ENCODE assay signal across 12 mouse cellular contexts in genomic region chr17:26849106-26849745, GRCm38 (mm10). TPM values are rescaled to one million over a fixed set of nuclear protein-coding genes. Genes with fewer than 3 reads are reported as not detected.
DNase-seq lines count a peak whose midpoint lies in the region; ATAC-seq lines count a peak whose summit lies in the region.
"Had no signal": no experiment of that assay in that cellular context is flagged by ENCODE, and none has a peak within 500 bp of the region (broad histone marks: within the 10 kb centered on the region; RNA-seq: fewer than 3 reads in every experiment).

No protein-coding gene starts in this region.

- intact Hi-C loops in left cerebral cortex, postnatal 14 days (cut with DNase I): no loop called here

- WGBS in kidney, embryonic 15.5 days: 2% methylated on average over 19 of the region's 19 CpGs
- WGBS in embryonic facial prominence, embryonic 12.5 days: 3% methylated on average over 19 of the region's 19 CpGs
- WGBS in hindbrain, embryonic 15.5 days: 3% methylated on average over 19 of the region's 19 CpGs
- WGBS in midbrain, embryonic 14.5 days: 4% methylated on average over 19 of the region's 19 CpGs

- peak overlapping the region; percentile 32 for H3K4me3 ChIP-seq in kidney, embryonic 15.5 days (replicated peaks)
- peak overlapping the region; percentile 19; the same call in 1 of the 2 replicates for H3K4me3 ChIP-seq in embryonic facial prominence, embryonic 12.5 days
- H3K4me3 ChIP-seq in hindbrain, embryonic 15.5 days: no peak overlapping the region; the same call in 1 of the 2 replicates
- H3K4me3 ChIP-seq in midbrain, embryonic 14.5 days (replicated peaks; ENCODE audit: low read depth, low read length): 0 out of 2 replicates have a peak overlapping the region, but pooled peaks have one; percentile 13

- peaks cover 94% of the 10 kb centered on the region for H3K27me3 ChIP-seq in kidney, embryonic 15.5 days
- peaks cover 83% of the 10 kb centered on the region for H3K27me3 ChIP-seq in embryonic facial prominence, embryonic 12.5 days
- H3K27me3 ChIP-seq in hindbrain, embryonic 15.5 days: peaks cover 82% of the 10 kb centered on the region
- peaks cover 88% of the 10 kb centered on the region for H3K27me3 ChIP-seq in midbrain, embryonic 14.5 days (ENCODE audit: control insufficient read depth, insufficient read depth, low read length)

- DNase-seq in kidney, adult 11 months: no peak
- peak; percentile 33 for DNase-seq in midbrain, embryonic 14.5 days
- no peak for DNase-seq in urinary bladder, adult 2 months (ENCODE audit: low spot score)
- DNase-seq in urinary bladder, postnatal 4 days (ENCODE audit: low spot score in 2 of 2): no peak
- DNase-seq in left cerebral cortex, postnatal 14 days (ENCODE audit: low spot score in 2 of 2): no peak
- DNase-seq: gastrocnemius, postnatal 36 days; thymus, adult 2 months had no signal

- no peak for ATAC-seq in kidney, embryonic 15.5 days (replicated peaks; ENCODE audit: low FRiP score)
- ATAC-seq in embryonic facial prominence, embryonic 12.5 days (ENCODE audit: insufficient number of reproducible peaks, insufficient read depth, low FRiP score, low TSS enrichment): no peak
- ATAC-seq in hindbrain, embryonic 15.5 days (ENCODE audit: low FRiP score, low read depth): no peak
- no peak for ATAC-seq in midbrain, embryonic 14.5 days (ENCODE audit: low FRiP score, low TSS enrichment)

- no peak overlapping the region for H3K27ac ChIP-seq in kidney, embryonic 15.5 days
- no peak overlapping the region for H3K27ac ChIP-seq in embryonic facial prominence, embryonic 12.5 days
- no peak overlapping the region for H3K27ac ChIP-seq in hindbrain, embryonic 15.5 days (replicated peaks)
- H3K27ac ChIP-seq in midbrain, embryonic 14.5 days (replicated peaks; ENCODE audit: low read depth, low read length): no peak overlapping the region

- no peak overlapping the region for H3K9ac ChIP-seq in kidney, embryonic 15.5 days
- H3K9ac ChIP-seq in embryonic facial prominence, embryonic 12.5 days: no peak overlapping the region
- H3K9ac ChIP-seq in hindbrain, embryonic 15.5 days: no peak overlapping the region
- H3K9ac ChIP-seq in midbrain, embryonic 14.5 days (replicated peaks; ENCODE audit: low read length): no peak overlapping the region

- H3K36me3 ChIP-seq in kidney, embryonic 15.5 days: no peaks in the 10 kb centered on the region
- H3K36me3 ChIP-seq in embryonic facial prominence, embryonic 12.5 days: no peaks in the 10 kb centered on the region
- H3K36me3 ChIP-seq in hindbrain, embryonic 15.5 days: no peaks in the 10 kb centered on the region
- H3K36me3 ChIP-seq in midbrain, embryonic 14.5 days (ENCODE audit: control insufficient read depth, insufficient read depth, low read length): no peaks in the 10 kb centered on the region

- no peaks in the 10 kb centered on the region for H3K9me3 ChIP-seq in kidney, embryonic 15.5 days (replicated peaks)
- no peaks in the 10 kb centered on the region for H3K9me3 ChIP-seq in embryonic facial prominence, embryonic 12.5 days
- no peaks in the 10 kb centered on the region for H3K9me3 ChIP-seq in hindbrain, embryonic 15.5 days
- H3K9me3 ChIP-seq in midbrain, embryonic 14.5 days (ENCODE audit: control insufficient read depth, low read length): no peaks in the 10 kb centered on the region

- peaks cover 23% of the 10 kb centered on the region for H3K4me1 ChIP-seq in kidney, embryonic 15.5 days
- H3K4me1 ChIP-seq in embryonic facial prominence, embryonic 12.5 days: 0 out of 2 replicates have a peak, but pooled peaks cover 5% of the 10 kb centered on the region
- peaks cover 14% of the 10 kb centered on the region for H3K4me1 ChIP-seq in hindbrain, embryonic 15.5 days (replicated peaks)
- no peaks in the 10 kb centered on the region for H3K4me1 ChIP-seq in midbrain, embryonic 14.5 days (ENCODE audit: control insufficient read depth, insufficient read depth, low read length)

- H3K4me2 ChIP-seq in kidney, embryonic 15.5 days: peak overlapping the region; percentile 50
- peak overlapping the region; percentile 38; the same call in 1 of the 2 replicates for H3K4me2 ChIP-seq in embryonic facial prominence, embryonic 12.5 days (replicated peaks)
- H3K4me2 ChIP-seq in hindbrain, embryonic 15.5 days: peak overlapping the region; percentile 20
- H3K4me2 ChIP-seq in midbrain, embryonic 14.5 days (ENCODE audit: low read length): peak overlapping the region; percentile 30; the same call in 1 of the 2 replicates

RNA-seq across cellular contexts. Expression of gene Nkx2-5, which starts 4.4 kb away (rescaled TPM):
- not detected in 2 replicates for polyA plus RNA-seq in kidney, embryonic 15.5 days (2015; fragmentation: Nextera tagmentation; extraction: Ambion mirVana)
- 2.6 and 3.1 TPM in 2 replicates for polyA plus RNA-seq in embryonic facial prominence, embryonic 12.5 days (2016; fragmentation: Nextera tagmentation; extraction: Ambion mirVana)
- polyA plus RNA-seq in hindbrain, embryonic 15.5 days (2015; fragmentation: Nextera tagmentation; extraction: Ambion mirVana): 0.09 TPM in 1 of 2 replicates, not detected in the other
- polyA plus RNA-seq in midbrain, embryonic 14.5 days (2014; fragmentation: Nextera tagmentation; extraction: Ambion mirVana): not detected in 2 replicates
- polyA plus RNA-seq in urinary bladder, adult 2 months (2012; rRNA removed): not detected in 2 replicates
- total RNA-seq in left cerebral cortex, postnatal 14 days (2021): not detected
- total RNA-seq: gastrocnemius, postnatal 36 days; left cerebral cortex, postnatal 10 days had no signal
- polyA plus RNA-seq: neural tube, embryonic 14.5 days had no signal
